12 mouse cellular contexts compared by ENCODE assay signal in genomic region chr6:117526161-117526935, GRCm38 (mm10).
A peak's percentile ranks its signal among the peaks of the same experiment; 100 is the strongest.
DNase-seq lines count a peak whose midpoint lies in the region; ATAC-seq and TF ChIP-seq lines count a peak whose summit lies in the region.
"Had no signal": no experiment of that assay in that cellular context is flagged by ENCODE, and none has a peak within 500 bp of the region (broad histone marks: within the 10 kb centered on the region; RNA-seq: fewer than 3 reads in every experiment).

No protein-coding gene starts in this region.

- 78% methylated on average over 22 of the region's 22 CpGs for WGBS in embryonic facial prominence, embryonic 10.5 days
- WGBS in hindbrain, postnatal 0 days = 68% methylated on average over 22 of the region's 22 CpGs
- WGBS in forebrain, postnatal 0 days = 81% methylated on average over 22 of the region's 22 CpGs

- H3K4me1 ChIP-seq in embryonic facial prominence, embryonic 10.5 days = peaks cover 9% of the 10 kb centered on the region; the same call in 1 of the 2 replicates
- H3K4me1 ChIP-seq in hindbrain, postnatal 0 days (ENCODE audit: insufficient read depth, low read length) = no peaks in the 10 kb centered on the region
- H3K4me1 ChIP-seq in forebrain, postnatal 0 days (ENCODE audit: insufficient read depth) = no peaks in the 10 kb centered on the region
- H3K4me1 ChIP-seq: megakaryocyte, embryonic 14.5 days had no signal

- TF ChIP-seq CTCF in hindbrain, postnatal 0 days (IDR thresholded peaks at IDR 0.05; ENCODE audit: low read depth) = no peak
- no peak for TF ChIP-seq CTCF in forebrain, postnatal 0 days (IDR thresholded peaks at IDR 0.05; ENCODE audit: low read depth)

- H3K4me2 ChIP-seq in hindbrain, postnatal 0 days (ENCODE audit: low read depth, low read length) = no peak overlapping the region
- H3K4me2 ChIP-seq in forebrain, postnatal 0 days (ENCODE audit: low read depth) = no peak overlapping the region

- no peaks in the 10 kb centered on the region for H3K36me3 ChIP-seq in embryonic facial prominence, embryonic 10.5 days (replicated peaks)
- H3K36me3 ChIP-seq in hindbrain, postnatal 0 days (ENCODE audit: insufficient read depth, low read length) = no peaks in the 10 kb centered on the region
- no peaks in the 10 kb centered on the region for H3K36me3 ChIP-seq in forebrain, postnatal 0 days (ENCODE audit: insufficient read depth)

- H3K9me3 ChIP-seq in embryonic facial prominence, embryonic 10.5 days = no peaks in the 10 kb centered on the region
- H3K9me3 ChIP-seq in hindbrain, postnatal 0 days (ENCODE audit: low read length) = no peaks in the 10 kb centered on the region
- no peaks in the 10 kb centered on the region for H3K9me3 ChIP-seq in forebrain, postnatal 0 days (ENCODE audit: low read length)

- no peak overlapping the region for H3K27ac ChIP-seq in embryonic facial prominence, embryonic 10.5 days (replicated peaks)
- H3K27ac ChIP-seq in hindbrain, postnatal 0 days = no peak overlapping the region
- H3K27ac ChIP-seq in forebrain, postnatal 0 days (ENCODE audit: low read depth, low read length) = no peak overlapping the region
- H3K27ac ChIP-seq: layer of hippocampus, adult 2 months had no signal

- peak; percentile 36 to 56 for DNase-seq in kidney, postnatal 4 days
- DNase-seq in kidney, adult 9 months = no peak
- peak; percentile 68 for DNase-seq in embryo, embryonic 10.5 days (ENCODE audit: low spot score)
- peak; percentile 27 for DNase-seq in embryonic facial prominence, embryonic 10.5 days (ENCODE audit: low spot score)
- DNase-seq in hindbrain, postnatal 0 days (ENCODE audit: low spot score) = peak; percentile 4
- no peak for DNase-seq in forebrain, postnatal 0 days
- DNase-seq in right cerebral cortex, adult 18-20 months = no peak
- DNase-seq: thymus, postnatal 14 days had no signal

- H3K4me3 ChIP-seq in embryonic facial prominence, embryonic 10.5 days = no peak overlapping the region
- no peak overlapping the region for H3K4me3 ChIP-seq in hindbrain, postnatal 0 days (ENCODE audit: low read length)
- H3K4me3 ChIP-seq in forebrain, postnatal 0 days (ENCODE audit: low read depth, low read length) = no peak overlapping the region
- H3K4me3 ChIP-seq: layer of hippocampus, adult 2 months; megakaryocyte, embryonic 14.5 days had no signal

- H3K9ac ChIP-seq in hindbrain, postnatal 0 days (replicated peaks; ENCODE audit: low read length) = no peak overlapping the region
- H3K9ac ChIP-seq in forebrain, postnatal 0 days = no peak overlapping the region

- no peak for ATAC-seq in hindbrain, postnatal 0 days
- ATAC-seq in forebrain, postnatal 0 days = no peak
- no peak for ATAC-seq in inflammation-experienced regulatory T-cells, adult 6 months
- ATAC-seq: forebrain, embryonic 14.5 days had no signal

- no peaks in the 10 kb centered on the region for H3K27me3 ChIP-seq in embryonic facial prominence, embryonic 10.5 days (replicated peaks; ENCODE audit: low read depth, poor library complexity, severe bottlenecking)
- H3K27me3 ChIP-seq in hindbrain, postnatal 0 days (ENCODE audit: insufficient read depth, low read length) = no peaks in the 10 kb centered on the region
- no peaks in the 10 kb centered on the region for H3K27me3 ChIP-seq in forebrain, postnatal 0 days (ENCODE audit: insufficient read depth, low read length)
- H3K27me3 ChIP-seq: megakaryocyte, embryonic 14.5 days had no signal

Comparison
In these comparisons a context has a peak if more than half of its experiments do, and no peak if none do; other contexts are left out.
1. DNase-seq: peak in kidney, postnatal 4 days (2 of 2), embryo, embryonic 10.5 days (single experiment), embryonic facial prominence, embryonic 10.5 days (single experiment) and hindbrain, postnatal 0 days (single experiment); none in kidney, adult 9 months (single experiment), forebrain, postnatal 0 days (single experiment) and right cerebral cortex, adult 18-20 months (single experiment).